In the genomic region with DNA sequence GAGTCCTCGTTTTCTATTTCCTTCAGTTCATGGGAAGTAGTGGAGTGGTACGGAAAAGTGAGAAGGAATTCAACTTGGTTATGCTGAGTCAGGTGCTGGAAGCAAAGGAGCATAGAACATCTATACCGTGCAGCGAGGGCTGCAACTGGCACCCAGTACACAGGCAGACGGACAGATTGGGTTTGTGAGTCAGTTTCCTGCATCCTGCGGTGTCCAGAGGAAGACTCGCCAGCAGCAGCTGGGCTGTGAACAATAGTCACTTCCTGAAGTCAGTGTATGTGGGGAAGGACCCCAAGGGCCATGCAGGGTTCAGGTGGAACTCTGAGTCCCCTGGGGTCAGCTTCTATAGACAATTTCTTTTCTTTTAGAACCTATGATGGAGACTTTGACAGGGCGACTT, we compare ENCODE assay signal across 9 mouse cellular contexts.
DNase-seq lines count a peak whose midpoint lies in the region; ATAC-seq lines count a peak whose summit lies in the region.
"Had no signal": no experiment of that assay in that cellular context is flagged by ENCODE, and none has a peak within 500 bp of the region (broad histone marks: within the 10 kb centered on the region; RNA-seq: fewer than 3 reads in every experiment).

No protein-coding gene starts in this region.

- H3K4me2 ChIP-seq in limb, embryonic 11.5 days (ENCODE audit: low read depth, severe bottlenecking): no peak overlapping the region
- no peak overlapping the region for H3K4me2 ChIP-seq in intestine, embryonic 16.5 days (ENCODE audit: low read depth, low read length)

- no peak for DNase-seq in limb, embryonic 11.5 days (ENCODE audit: low spot score)
- no peak for DNase-seq in limb, embryonic 10.5 days (ENCODE audit: low spot score)
- DNase-seq in heart, embryonic 10.5 days (ENCODE audit: low spot score): no peak
- no peak for DNase-seq in cerebellum, postnatal 4 days (ENCODE audit: low spot score in 2 of 2)
- no peak for DNase-seq in natural killer cell, adult 2 months (ENCODE audit: low spot score in 2 of 2)
- DNase-seq: cerebellum, postnatal 25 days had no signal

- H3K9me3 ChIP-seq in limb, embryonic 11.5 days (ENCODE audit: control insufficient read depth, low read length): no peaks in the 10 kb centered on the region
- H3K9me3 ChIP-seq in limb, embryonic 10.5 days (replicated peaks): 0 out of 2 replicates have a peak, but pooled peaks cover 1% of the 10 kb centered on the region
- H3K9me3 ChIP-seq in heart, embryonic 10.5 days: 0 out of 2 replicates have a peak, but pooled peaks cover 7% of the 10 kb centered on the region
- 0 out of 2 replicates have a peak, but pooled peaks cover 3% of the 10 kb centered on the region for H3K9me3 ChIP-seq in intestine, embryonic 16.5 days (ENCODE audit: control insufficient read depth, low read length)

- 0 out of 2 replicates have a peak overlapping the region, but pooled peaks have one; percentile 21 for H3K27ac ChIP-seq in limb, embryonic 11.5 days (replicated peaks; ENCODE audit: low read depth, low read length)
- H3K27ac ChIP-seq in limb, embryonic 10.5 days: no peak overlapping the region
- peak overlapping the region; percentile 91; the same call in 1 of the 2 replicates for H3K27ac ChIP-seq in heart, embryonic 10.5 days
- no peak overlapping the region for H3K27ac ChIP-seq in intestine, embryonic 16.5 days (ENCODE audit: low read length)

- H3K36me3 ChIP-seq in limb, embryonic 11.5 days (ENCODE audit: control insufficient read depth, insufficient read depth, low read length): no peaks in the 10 kb centered on the region; the same call in 1 of the 2 replicates
- peaks cover 16% of the 10 kb centered on the region for H3K36me3 ChIP-seq in limb, embryonic 10.5 days
- peaks cover 14% of the 10 kb centered on the region for H3K36me3 ChIP-seq in heart, embryonic 10.5 days
- 0 out of 2 replicates have a peak, but pooled peaks cover 2% of the 10 kb centered on the region for H3K36me3 ChIP-seq in intestine, embryonic 16.5 days (ENCODE audit: control insufficient read depth, insufficient read depth, low read length)

- H3K27me3 ChIP-seq in limb, embryonic 11.5 days (ENCODE audit: control insufficient read depth, insufficient read depth, low read length): no peaks in the 10 kb centered on the region
- no peaks in the 10 kb centered on the region for H3K27me3 ChIP-seq in limb, embryonic 10.5 days (ENCODE audit: low read depth, poor library complexity, severe bottlenecking)
- H3K27me3 ChIP-seq in heart, embryonic 10.5 days (ENCODE audit: insufficient read depth, poor library complexity, severe bottlenecking): no peaks in the 10 kb centered on the region
- H3K27me3 ChIP-seq in intestine, embryonic 16.5 days (replicated peaks; ENCODE audit: control insufficient read depth, insufficient read depth, low read length): no peaks in the 10 kb centered on the region
- H3K27me3 ChIP-seq: limb, embryonic 12.5 days had no signal

- no peak overlapping the region for H3K4me3 ChIP-seq in limb, embryonic 11.5 days (ENCODE audit: low read depth, low read length)
- H3K4me3 ChIP-seq in limb, embryonic 10.5 days: no peak overlapping the region
- H3K4me3 ChIP-seq in heart, embryonic 10.5 days: no peak overlapping the region
- H3K4me3 ChIP-seq in intestine, embryonic 16.5 days (ENCODE audit: low read length): no peak overlapping the region

- H3K9ac ChIP-seq in limb, embryonic 11.5 days (ENCODE audit: low read length): no peak overlapping the region
- H3K9ac ChIP-seq in intestine, embryonic 16.5 days (ENCODE audit: low read depth, low read length): no peak overlapping the region

- no peak for ATAC-seq in limb, embryonic 11.5 days (ENCODE audit: insufficient number of reproducible peaks, low FRiP score, low TSS enrichment, low read depth)
- ATAC-seq in intestine, embryonic 16.5 days: peak; percentile 60
- ATAC-seq in monocyte, adult 5-6 weeks (replicated peaks; ENCODE audit: insufficient number of reproducible peaks, low FRiP score, low TSS enrichment, poor library complexity, severe bottlenecking): 0 out of 2 replicates have a peak, but pooled peaks have one; percentile 35

- WGBS in limb, embryonic 11.5 days: 76% methylated on average over 8 of the region's 8 CpGs
- WGBS in limb, embryonic 10.5 days: 79% methylated on average over 8 of the region's 8 CpGs
- WGBS in heart, embryonic 10.5 days: 63% methylated on average over 8 of the region's 8 CpGs
- WGBS in intestine, embryonic 16.5 days: 68% methylated on average over 8 of the region's 8 CpGs

- H3K4me1 ChIP-seq in limb, embryonic 11.5 days (ENCODE audit: control insufficient read depth, insufficient read depth, low read length): no peaks in the 10 kb centered on the region
- H3K4me1 ChIP-seq in limb, embryonic 10.5 days: peaks cover 13% of the 10 kb centered on the region
- peaks cover 47% of the 10 kb centered on the region for H3K4me1 ChIP-seq in heart, embryonic 10.5 days
- H3K4me1 ChIP-seq in intestine, embryonic 16.5 days (ENCODE audit: control insufficient read depth, insufficient read depth, low read length): 0 out of 2 replicates have a peak, but pooled peaks cover 2% of the 10 kb centered on the region

Comparison
In these comparisons a context has a peak if more than half of its experiments do, and no peak if none do; other contexts are left out.
1. H3K27ac ChIP-seq: peak in limb, embryonic 11.5 days (single experiment) and heart, embryonic 10.5 days (single experiment); none in limb, embryonic 10.5 days (single experiment) and intestine, embryonic 16.5 days (single experiment).